Mouse (Mus musculus): ENCODE measurements around the gene Carm1.
"Not testable (repeated sequence)": the region's sequence is repeated elsewhere in the genome, so short reads cannot be mapped to it uniquely, and the experiment has no call there.

Gene Carm1

DNA sequence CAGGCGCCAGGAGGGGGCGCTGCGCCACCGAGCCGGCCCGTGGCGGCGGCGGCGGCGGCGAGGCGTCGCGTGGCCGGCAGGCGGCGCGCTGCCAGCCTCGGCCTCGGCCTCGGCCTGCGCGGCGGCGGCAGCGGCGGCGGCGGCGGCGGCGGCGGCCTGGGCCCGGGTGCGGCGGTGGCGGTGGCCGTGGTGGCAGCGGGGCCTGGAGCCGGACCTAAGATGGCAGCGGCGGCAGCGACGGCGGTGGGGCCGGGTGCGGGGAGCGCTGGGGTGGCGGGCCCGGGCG lies at the start of gene Carm1:
Gene Carm1, plus strand, starts transcription at position 106 of the 286 bp plus-strand sequence.
- CTCF ChIA-PET: interaction anchor here (0.9 to 1.3 kb wide), 2 partner anchors 9 to 46 kb away, joined by 3 to 4 read pairs; partner anchors contain the start of genes Timm29 and Yipf2

DNA sequence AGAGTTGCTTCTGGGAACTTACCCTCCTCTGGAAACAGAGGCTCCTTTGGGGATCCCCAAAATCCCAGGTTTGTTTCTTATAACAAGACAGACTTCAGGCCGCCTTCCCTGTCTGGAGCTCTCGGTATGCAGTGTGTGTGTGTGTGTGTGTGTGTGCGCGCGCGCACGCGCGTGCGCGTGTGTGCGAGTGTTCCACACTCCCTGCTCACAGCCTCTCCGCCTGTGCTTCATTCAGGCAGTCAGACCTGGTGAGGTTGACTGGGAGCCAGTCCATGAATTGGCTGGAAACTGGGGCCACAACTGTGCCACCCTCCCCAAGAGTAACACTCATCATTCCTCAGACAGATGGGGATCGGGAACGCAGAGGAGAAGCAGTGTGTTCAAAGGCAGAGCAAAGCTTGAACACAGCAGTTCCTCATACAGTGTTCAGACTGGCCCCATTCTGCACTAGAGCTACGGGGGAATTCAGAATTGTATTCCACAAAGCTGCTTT lies 49.6 kb upstream of the Carm1 start:
- CTCF ChIA-PET: interaction anchor here (0.7 to 0.8 kb wide), 2 partner anchors 7 to 307 kb away, joined by 4 to 8 read pairs; no protein-coding TSS in a partner anchor

GRCm38 (mm10) chr9:21497664-21498063 lies 49.0 kb upstream of the Carm1 start:
- CTCF ChIA-PET: interaction anchor here (0.7 to 0.8 kb wide), 2 partner anchors 8 to 307 kb away, joined by 4 to 8 read pairs; no protein-coding TSS in a partner anchor

- CTCF ChIA-PET: no interaction called here
Observed at GRCm38 (mm10) chr9:21498284-21498902, 48.3 kb upstream of the Carm1 start.

DNA sequence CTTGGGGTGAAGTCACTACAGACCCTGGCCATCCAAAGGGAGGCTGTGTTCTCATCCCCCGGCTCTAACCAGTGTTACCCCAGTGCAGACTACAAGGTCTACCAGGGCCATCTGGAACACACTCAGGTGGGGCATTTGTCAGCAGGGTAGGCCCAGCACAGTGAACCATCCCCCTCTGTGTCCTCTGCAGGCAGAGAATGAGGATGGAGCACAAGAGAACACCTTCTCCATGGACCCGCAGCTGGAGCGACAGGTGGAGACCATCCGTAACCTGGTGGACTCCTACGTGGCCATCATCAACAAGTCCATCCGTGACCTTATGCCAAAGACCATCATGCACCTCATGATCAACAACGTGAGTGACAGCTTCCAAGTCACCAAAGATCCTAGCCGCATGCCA lies 43.3 kb upstream of the Carm1 start:
- CTCF ChIA-PET: interaction anchor here (0.6 kb wide), 1 partner anchor 919 kb away, joined by 3 read pairs; no protein-coding TSS in a partner anchor

DNA sequence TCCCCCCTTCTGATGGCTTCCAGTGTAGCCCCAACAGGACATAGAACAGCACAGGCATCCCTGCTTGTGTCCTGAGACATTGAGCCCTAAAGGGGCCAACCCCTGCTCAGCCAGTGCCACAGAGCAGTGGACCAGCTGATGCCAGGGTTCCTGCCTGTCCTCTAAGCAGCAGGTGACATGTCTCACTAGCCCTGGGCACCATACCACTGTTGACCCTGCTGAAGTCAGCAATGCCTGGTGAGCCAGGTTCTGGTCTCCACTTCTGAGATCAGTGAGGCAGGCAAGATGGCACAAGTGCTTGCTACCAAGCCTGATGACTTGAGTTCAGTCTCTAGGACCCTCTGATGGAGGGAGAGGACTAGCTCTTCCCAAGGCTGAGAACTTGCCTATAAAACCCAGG lies 40.9 kb upstream of the Carm1 start:
- CTCF ChIA-PET: no interaction called here

DNA sequence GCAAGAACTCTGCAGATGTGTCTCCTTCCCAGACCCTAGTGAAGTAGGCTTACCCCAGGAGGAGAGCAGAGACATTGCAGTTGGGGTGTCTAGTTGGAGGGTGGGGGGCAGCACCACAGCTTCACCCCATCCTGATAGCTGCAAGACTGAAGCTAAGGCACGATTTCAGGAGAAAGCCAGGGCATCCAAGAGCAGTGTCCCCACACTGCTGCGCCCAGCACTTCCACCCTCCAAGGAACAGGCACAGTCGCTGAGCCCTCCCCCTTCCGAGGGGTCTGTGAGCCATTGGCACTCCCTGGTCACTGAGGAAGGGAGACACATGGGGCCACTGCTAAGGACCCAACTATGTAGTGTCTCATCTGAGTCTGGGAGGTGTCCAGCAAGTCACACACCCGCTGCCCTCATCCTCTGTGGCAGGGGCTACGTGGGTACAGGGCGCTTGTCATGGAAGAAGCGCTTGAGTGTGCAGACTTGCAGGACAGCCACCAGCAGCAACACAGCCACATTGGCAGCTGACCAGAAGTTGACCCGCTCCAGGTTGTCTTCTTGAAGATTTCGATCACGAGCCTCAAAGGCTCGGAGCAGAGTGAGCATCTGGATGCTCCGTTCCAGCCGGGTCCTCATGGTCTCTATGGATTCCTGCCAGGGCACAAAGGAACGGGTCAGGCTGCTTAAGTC lies 38.8 kb upstream of the Carm1 start:
- CTCF ChIA-PET: no interaction called here

GRCm38 (mm10) chr9:21508871-21509404 lies 37.8 kb upstream of the Carm1 start:
- CTCF ChIA-PET: no interaction called here

DNA sequence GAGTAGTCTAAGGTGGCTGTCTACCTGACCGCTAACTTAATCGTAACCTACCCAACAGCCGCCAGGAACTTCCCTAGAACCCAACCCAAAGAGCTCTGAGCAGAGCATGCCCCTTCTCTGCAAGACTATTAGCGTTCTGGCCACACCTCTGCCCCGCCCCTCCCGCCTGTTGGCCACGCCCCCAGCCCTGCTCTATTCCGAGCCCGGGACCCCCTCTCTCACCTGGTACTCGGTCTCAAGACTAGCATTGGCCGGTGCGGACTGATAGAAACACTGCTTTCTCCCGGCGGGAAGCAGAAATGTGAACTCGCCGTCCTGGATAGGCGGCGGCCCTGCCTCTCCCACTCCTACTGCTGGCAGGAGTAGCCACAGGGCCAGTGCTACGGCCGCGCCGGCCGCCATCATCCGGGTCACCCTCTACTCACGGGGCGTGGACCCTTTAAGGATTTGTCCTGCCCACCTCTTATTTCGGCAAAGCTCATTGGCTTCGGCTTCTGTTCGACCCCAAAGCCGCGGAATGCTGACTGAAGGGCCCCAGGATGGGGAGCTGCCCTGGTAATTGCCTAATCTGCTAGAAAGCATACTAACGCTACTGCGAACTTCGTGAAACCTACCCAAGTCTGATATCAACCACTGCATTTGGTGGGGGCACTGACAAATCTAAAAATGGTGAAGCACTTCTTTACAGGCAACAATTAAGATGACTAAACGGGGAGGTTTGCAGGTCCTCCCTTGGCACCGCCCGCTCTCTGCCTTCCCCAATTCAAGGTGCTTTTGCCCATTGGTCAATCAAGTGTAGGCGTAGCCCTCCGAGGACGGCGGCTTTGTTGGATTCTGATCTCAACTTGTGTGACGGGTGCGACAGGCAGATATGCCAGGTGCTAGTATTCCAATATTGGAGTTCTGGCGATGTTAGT lies 36.7 kb upstream of the Carm1 start, which contains the start of gene Tmed1:
Gene Tmed1, minus strand, starts transcription at position 481 of the 917 bp plus-strand sequence.
- CTCF ChIA-PET: no interaction called here

DNA sequence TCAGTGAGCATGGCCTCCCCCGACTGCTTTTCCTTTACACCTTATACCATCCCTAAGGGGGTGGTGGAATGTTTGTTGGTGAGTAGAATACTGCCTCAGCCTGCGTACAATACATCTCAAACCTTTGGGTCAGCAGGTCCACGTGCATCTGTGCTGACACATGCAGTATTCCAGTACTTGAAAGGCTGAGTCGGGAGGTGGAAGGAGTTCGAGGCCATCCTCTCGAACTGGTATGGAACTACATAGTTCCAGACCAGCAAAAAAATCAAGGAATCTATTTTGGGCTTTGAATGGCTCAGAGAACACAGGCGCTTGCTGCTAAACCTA lies 36.0 kb upstream of the Carm1 start:
- CTCF ChIA-PET: no interaction called here

DNA sequence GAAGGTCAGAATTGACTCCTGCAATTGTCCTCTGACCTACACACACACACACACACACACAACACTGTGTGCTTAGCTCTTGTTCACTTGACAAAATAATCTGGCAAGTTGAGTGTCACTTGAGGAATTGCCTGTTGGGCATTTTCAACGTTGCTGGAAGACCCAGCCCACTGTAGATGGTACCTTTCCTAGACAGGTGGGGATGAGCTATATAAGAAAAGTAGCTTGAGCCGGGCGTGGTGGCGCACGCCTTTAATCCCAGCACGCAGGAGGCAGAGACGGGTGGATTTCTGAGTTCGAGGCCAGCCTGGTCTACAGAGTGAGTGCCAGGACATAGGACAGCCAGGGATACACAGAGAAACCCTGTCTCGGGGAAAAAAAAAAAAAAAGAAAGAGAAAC lies 35.6 kb upstream of the Carm1 start:
- CTCF ChIA-PET: interaction anchor here (0.7 kb wide), 1 partner anchor 593 kb away, joined by 5 read pairs; no protein-coding TSS in a partner anchor

- CTCF ChIA-PET: no interaction called here
Observed at GRCm38 (mm10) chr9:21513466-21513865, 33.2 kb upstream of the Carm1 start.

DNA sequence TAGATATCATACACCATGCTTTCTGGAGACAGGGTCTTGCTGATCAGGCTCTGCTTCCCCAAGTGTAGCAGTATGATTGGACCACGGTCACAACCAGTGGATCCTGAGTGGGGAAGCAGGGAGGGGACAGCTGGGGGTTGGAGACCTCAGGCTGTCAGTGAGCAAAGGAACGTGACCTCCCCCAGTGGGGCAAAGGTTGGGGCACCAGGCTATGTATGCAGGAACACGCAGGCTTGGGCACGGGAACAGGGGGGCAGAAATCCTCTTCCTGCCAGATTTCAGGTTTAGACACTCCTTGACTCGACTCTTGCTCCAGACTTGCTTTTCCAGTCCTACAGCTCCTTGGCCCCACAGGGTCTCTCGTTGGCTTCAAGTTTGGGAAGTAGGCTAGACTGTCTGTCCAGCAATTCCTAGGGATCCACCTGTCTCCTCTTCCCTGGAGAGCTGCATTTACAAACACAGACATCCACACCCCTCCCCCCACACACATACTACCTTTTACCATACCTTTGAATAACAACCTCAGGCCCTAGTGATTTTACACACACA lies 28.7 kb upstream of the Carm1 start:
- CTCF ChIA-PET: interaction anchor here (0.7 kb wide), 1 partner anchor 119 kb away, joined by 12 read pairs; no protein-coding TSS in a partner anchor

- CTCF ChIA-PET: not testable (repeated sequence)
Observed at GRCm38 (mm10) chr9:21518690-21519089, 28.0 kb upstream of the Carm1 start.

DNA sequence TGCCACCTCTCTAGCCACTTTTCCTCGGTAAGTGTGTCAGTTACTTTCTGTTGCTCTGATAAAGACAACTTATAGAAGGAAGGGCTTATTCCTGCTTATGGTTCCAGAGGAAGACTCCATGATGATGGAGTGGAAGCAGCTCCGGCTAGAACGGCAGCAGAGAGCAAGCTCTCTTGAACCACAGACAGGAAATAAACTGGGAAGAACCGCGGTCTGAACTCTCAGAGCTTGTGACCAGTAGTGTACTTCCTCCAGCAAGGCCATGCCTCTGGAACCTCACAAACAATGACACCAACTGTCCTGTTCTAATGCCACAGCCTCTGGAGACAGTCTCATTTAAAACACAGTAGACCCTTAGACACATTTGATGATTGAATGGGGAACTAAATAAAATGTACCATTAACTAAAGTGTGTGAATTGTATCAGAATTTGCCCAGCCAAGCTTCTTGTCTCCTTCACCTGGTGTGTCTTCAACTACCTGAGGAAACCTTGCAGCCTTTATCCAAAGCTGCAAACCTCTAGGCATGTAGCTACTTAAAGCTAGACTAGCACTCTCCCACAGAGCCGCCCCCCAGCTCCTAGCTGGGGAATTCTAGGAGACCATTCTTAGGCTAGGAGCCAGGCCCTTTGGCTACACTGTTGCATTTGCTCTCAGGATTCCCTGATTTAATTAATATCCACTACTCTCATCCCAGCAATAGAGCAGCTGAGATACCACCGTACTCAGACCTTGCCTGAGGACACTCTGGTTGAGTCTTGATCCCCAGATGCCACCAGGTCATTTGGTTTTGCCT lies 21.4 kb upstream of the Carm1 start:
- CTCF ChIA-PET: interaction anchor here (0.8 kb wide), 1 partner anchor 66 kb away, joined by 3 read pairs; no protein-coding TSS in a partner anchor

DNA sequence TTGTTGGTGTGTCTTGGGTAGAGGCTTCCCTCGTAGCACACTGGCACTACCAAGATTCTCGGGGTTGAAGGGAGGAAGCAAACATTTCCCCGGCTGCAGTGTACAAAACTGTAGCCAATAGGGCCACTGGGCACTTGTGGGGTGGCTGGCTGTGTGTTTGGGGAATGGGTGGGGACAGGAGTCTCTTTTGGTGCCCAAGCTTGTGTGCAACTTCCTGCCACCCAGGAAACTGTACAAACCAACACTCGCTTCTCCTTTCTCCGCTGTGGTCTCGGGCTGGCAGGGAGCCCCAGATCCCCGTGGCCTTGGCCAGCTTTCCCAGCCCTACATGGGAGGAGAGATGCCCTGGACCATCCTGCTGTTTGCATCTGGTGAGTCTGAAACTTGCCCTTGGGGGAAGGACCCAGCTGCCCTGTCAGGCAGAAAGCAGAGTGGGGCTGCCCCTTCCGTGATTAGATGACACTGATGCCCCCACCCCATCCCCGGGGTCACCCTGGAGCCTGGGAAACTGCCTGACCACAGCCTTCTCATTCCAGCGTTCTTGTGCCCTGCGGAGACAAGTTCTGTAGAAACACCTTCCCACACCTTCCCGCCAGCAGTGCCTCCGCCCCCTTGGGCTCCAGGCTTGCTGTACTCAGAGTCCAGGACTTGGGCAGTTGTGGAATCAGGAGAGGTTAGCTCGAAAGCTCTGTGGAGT lies 20.6 kb upstream of the Carm1 start, which contains the start of gene AB124611:
Gene AB124611, plus strand, starts transcription at position 240 of the 697 bp plus-strand sequence.
- CTCF ChIA-PET: interaction anchor here (0.8 kb wide), 1 partner anchor 65 kb away, joined by 3 read pairs; no protein-coding TSS in a partner anchor

DNA sequence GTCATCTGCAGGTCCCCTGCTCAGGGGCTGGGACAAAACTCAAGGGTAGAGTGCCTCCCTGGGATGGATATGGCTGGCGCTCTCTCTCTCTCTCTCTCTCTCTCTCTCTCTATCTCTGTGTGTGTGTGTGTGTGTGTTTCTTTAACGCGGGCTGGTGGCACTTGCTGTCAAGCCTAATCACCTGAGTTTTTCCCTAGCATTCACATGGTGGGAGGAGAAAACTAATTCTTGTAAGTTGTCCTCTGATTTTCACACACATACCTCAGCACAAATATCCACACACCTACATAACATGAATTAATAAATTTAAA lies 20.1 kb upstream of the Carm1 start:
- CTCF ChIA-PET: no interaction called here

- CTCF ChIA-PET: interaction anchor here (0.6 kb wide), 1 partner anchor 229 kb away, joined by 3 read pairs; no protein-coding TSS in a partner anchor
Observed at GRCm38 (mm10) chr9:21527100-21527801, 19.4 kb upstream of the Carm1 start.

DNA sequence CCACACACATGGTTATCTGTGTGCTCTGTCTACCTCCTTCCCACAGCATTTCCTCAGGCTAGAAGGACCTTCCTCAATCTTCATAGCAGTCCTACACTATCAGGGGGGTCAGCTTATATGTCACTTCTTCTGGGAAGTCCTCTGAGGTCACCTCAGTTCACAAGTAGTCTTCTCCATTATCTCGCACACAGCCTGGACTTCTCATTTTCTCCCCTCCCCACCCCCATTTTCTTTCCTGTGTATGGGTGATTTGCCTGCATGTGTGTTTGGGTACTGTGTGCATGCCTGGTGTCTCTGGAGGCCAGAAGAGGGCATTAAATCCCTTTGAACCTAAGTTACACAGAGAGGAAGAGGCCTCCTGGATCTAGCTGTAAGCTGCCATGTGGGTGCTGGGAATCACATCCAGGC lies 18.8 kb upstream of the Carm1 start:
- CTCF ChIA-PET: no interaction called here
